Mouse (Mus musculus) left cerebral cortex, postnatal 36 days (tissue): ENCODE results near the gene Olfr1024. TPM values are rescaled to one million over a fixed set of nuclear protein-coding genes. Genes with fewer than 3 reads are reported as not detected.

ENCODE experiments used
- DNase-seq, 2 experiments: peaks; one replicate each; pipeline ENCODE4 v3.0.0; 2021 to 2022; ENCODE audit warnings: low spot score in 2 of 2, mixed read lengths in 1 of 2
- intact Hi-C: fragments of 180-260 bp; cut with DNase I; formaldehyde crosslinking; loops from one replicate; pipeline ENCODE4 v1.15.1; 2025
- total RNA-seq, 2 experiments: library from RNA; stranded (reverse); gene quantifications; 2 replicates each; pipeline ENCODE4 v1.2.3; 2021

The Olfr1024 gene
- total RNA-seq: not detected

GRCm38 (mm10) chr2:85904952-85905351, at the start of gene Olfr1024:
Gene Olfr1024 (minus strand): TSS chr2:85905052.
- DNase-seq: no peak
- intact Hi-C loops: no loop called here

- no peak for DNase-seq
- intact Hi-C loops: no loop called here
Observed at GRCm38 (mm10) chr2:85950137-85950536, 45.3 kb upstream of the Olfr1024 start, which contains the start of gene Olfr1028. Gene Olfr1028 (plus strand): TSS chr2:85950437.

GRCm38 (mm10) chr2:85921258-85921657, 16.4 kb upstream of the Olfr1024 start, which contains the start of gene Olfr1026:
Gene Olfr1026 (plus strand): TSS chr2:85921558.
- no peak for DNase-seq
- intact Hi-C loops: no loop called here

- DNase-seq: no peak
- intact Hi-C loops: no loop called here
Observed at GRCm38 (mm10) chr2:85914893-85915292, 10.0 kb upstream of the Olfr1024 start, which contains the start of gene Olfr1025-ps1. Gene Olfr1025-ps1 (plus strand): TSS chr2:85915193.

- no peak for DNase-seq
- intact Hi-C loops: no loop called here
Observed at GRCm38 (mm10) chr2:85913197-85913596, 8.3 kb upstream of the Olfr1024 start.

GRCm38 (mm10) chr2:85885340-85885739, 19.5 kb downstream of the Olfr1024 start, which contains the start of gene Olfr1023:
Gene Olfr1023 (plus strand): TSS chr2:85885640.
- intact Hi-C loops: no loop called here
- no peak for DNase-seq

GRCm38 (mm10) chr2:85868294-85868693, 36.6 kb downstream of the Olfr1024 start, which contains the start of gene Olfr1022:
Gene Olfr1022 (plus strand): TSS chr2:85868594.
- DNase-seq: no peak

More at GRCm38 (mm10) chr2:85868294-85868693, 36.6 kb downstream of the Olfr1024 start, which contains the start of gene Olfr1022:
- intact Hi-C loops: no loop called here

Other genes starting within 250 kb of the Olfr1024 start
- not detected for gene Olfr154, start 240.6 kb downstream of the Olfr1024 start, total RNA-seq
- gene Olfr1006, start 226.3 kb downstream of the Olfr1024 start, total RNA-seq: not detected
- gene Olfr1008, start 215.6 kb downstream of the Olfr1024 start, total RNA-seq: not detected
- not detected for gene Olfr1009, start 189.6 kb downstream of the Olfr1024 start, total RNA-seq
- gene Olfr1012, start 142.3 kb downstream of the Olfr1024 start, total RNA-seq: not detected
- not detected for gene Olfr1013, start 138.0 kb downstream of the Olfr1024 start, total RNA-seq
- not detected for gene Olfr1014, start 132.3 kb downstream of the Olfr1024 start, total RNA-seq
- not detected for gene Olfr1015, start 123.0 kb downstream of the Olfr1024 start, total RNA-seq
- gene Olfr1016, start 102.5 kb downstream of the Olfr1024 start, total RNA-seq: not detected
- gene Olfr1018, start 86.6 kb downstream of the Olfr1024 start, total RNA-seq: not detected
- gene Olfr1019, start 59.6 kb downstream of the Olfr1024 start, total RNA-seq: not detected
- gene Olfr1020, start 58.0 kb downstream of the Olfr1024 start, total RNA-seq: not detected
- not detected for gene Olfr1022, start 36.5 kb downstream of the Olfr1024 start, total RNA-seq
- gene Olfr1023, start 19.4 kb downstream of the Olfr1024 start, total RNA-seq: not detected
- gene Olfr1025-ps1, start 10.1 kb upstream of the Olfr1024 start, total RNA-seq: not detected
- gene Olfr1026, start 16.5 kb upstream of the Olfr1024 start, total RNA-seq: not detected
- gene Olfr1028, start 45.4 kb upstream of the Olfr1024 start, total RNA-seq: not detected
- not detected for gene Olfr1029, start 68.8 kb upstream of the Olfr1024 start, total RNA-seq
- not detected for gene Olfr1030, start 74.2 kb upstream of the Olfr1024 start, total RNA-seq
- not detected for gene Olfr1031, start 85.3 kb upstream of the Olfr1024 start, total RNA-seq
- not detected for gene Olfr1032, start 100.5 kb upstream of the Olfr1024 start, total RNA-seq
- gene Olfr1033, start 115.6 kb upstream of the Olfr1024 start, total RNA-seq: not detected
- not detected for gene Olfr1034, start 140.8 kb upstream of the Olfr1024 start, total RNA-seq
- not detected for gene Olfr1036, start 168.9 kb upstream of the Olfr1024 start, total RNA-seq
- gene Olfr1037, start 182.3 kb upstream of the Olfr1024 start, total RNA-seq: not detected
- gene Olfr1039, start 230.9 kb upstream of the Olfr1024 start, total RNA-seq: not detected
- not detected for gene Olfr1040, start 241.7 kb upstream of the Olfr1024 start, total RNA-seq